Mouse (Mus musculus): ENCODE results near the gene Gli2. TPM values are rescaled to one million over a fixed set of nuclear protein-coding genes. Genes with fewer than 3 reads are reported as not detected.

The Gli2 gene
- polyA plus RNA-seq, 1 experiment from 2014 or later: 3.4 TPM

DNA sequence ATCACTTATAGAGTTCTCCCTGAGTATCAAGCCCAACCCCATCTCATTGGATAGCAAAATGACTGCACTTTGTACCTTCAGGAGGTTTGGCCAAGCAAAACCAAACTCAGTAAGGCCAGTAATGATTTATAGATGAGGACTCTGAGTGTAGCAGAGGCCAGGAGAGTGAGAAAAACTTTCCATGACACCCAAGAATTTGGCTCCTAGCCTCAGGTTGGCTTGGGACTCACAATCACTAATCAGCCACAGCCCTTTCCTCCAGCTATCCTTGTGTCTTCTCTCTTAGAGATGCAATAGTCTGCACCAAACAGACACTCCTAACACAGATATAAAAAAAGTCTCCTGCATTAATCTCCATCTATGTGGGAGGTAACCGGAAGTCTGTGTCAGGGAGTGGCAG lies 31.1 kb downstream of the Gli2 start:
- H3K4me1 ChIP-seq (replicated peaks; ENCODE audit: control insufficient read depth, insufficient read depth, low read length): peaks cover 7% of the 10 kb centered on the region; the same call in 1 of the 2 replicates
- ATAC-seq (replicated peaks; ENCODE audit: low FRiP score) (no peak), DNase-seq (ENCODE audit: low spot score) (no peak)
- no peak overlapping the region for H3K4me2 ChIP-seq
- WGBS: 64% methylated on average over 1 of the region's 1 CpGs
- no peaks in the 10 kb centered on the region for H3K27me3 ChIP-seq (replicated peaks; ENCODE audit: control insufficient read depth, insufficient read depth, low read length)
- no peaks in the 10 kb centered on the region for H3K9me3 ChIP-seq (ENCODE audit: control insufficient read depth, low read length)
- H3K9ac ChIP-seq (ENCODE audit: low read depth, low read length): no peak overlapping the region
- no peak overlapping the region for H3K4me3 ChIP-seq (ENCODE audit: low read depth, low read length)
- no peak overlapping the region for H3K27ac ChIP-seq (ENCODE audit: low read depth, low read length)
- no peaks in the 10 kb centered on the region for H3K36me3 ChIP-seq (ENCODE audit: control insufficient read depth, insufficient read depth, low read length)

DNA sequence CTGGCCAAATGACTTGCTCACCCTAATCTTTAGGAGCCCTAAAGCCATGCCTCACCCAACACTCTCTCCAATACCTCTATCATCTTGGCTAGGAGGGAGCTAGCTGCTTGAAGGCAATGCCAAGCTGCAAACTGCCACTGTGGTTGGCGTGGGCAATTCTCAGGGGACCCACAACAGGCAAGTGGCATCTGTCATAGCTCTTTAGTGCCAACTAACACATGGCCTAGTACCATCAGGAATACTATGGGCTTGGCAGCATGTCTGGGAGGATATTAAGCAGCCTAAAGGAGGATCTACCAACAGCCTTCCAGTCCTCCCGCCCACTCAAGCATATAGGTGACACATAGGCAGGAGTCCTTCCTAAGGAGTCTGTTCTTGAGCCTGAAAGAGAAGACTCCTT lies 33.3 kb downstream of the Gli2 start:
- ATAC-seq (replicated peaks; ENCODE audit: low FRiP score): no peak
- H3K27me3 ChIP-seq (replicated peaks; ENCODE audit: control insufficient read depth, insufficient read depth, low read length): no peaks in the 10 kb centered on the region
- H3K9ac ChIP-seq (ENCODE audit: low read depth, low read length): no peak overlapping the region
- DNase-seq (ENCODE audit: low spot score): no peak
- no peaks in the 10 kb centered on the region for H3K9me3 ChIP-seq (ENCODE audit: control insufficient read depth, low read length)
- H3K4me3 ChIP-seq (ENCODE audit: low read depth, low read length): no peak overlapping the region
- no peak overlapping the region for H3K27ac ChIP-seq (ENCODE audit: low read depth, low read length)
- no peaks in the 10 kb centered on the region for H3K36me3 ChIP-seq (ENCODE audit: control insufficient read depth, insufficient read depth, low read length)
- H3K4me2 ChIP-seq: no peak overlapping the region
- H3K4me1 ChIP-seq (replicated peaks; ENCODE audit: control insufficient read depth, insufficient read depth, low read length): no peaks in the 10 kb centered on the region
- WGBS: 70% methylated on average over 2 of the region's 2 CpGs

- H3K4me1 ChIP-seq (replicated peaks; ENCODE audit: control insufficient read depth, insufficient read depth, low read length): no peaks in the 10 kb centered on the region
- ATAC-seq (replicated peaks; ENCODE audit: low FRiP score): no peak
- no peaks in the 10 kb centered on the region for H3K36me3 ChIP-seq (ENCODE audit: control insufficient read depth, insufficient read depth, low read length)
- DNase-seq (ENCODE audit: low spot score): no peak
- H3K9ac ChIP-seq (ENCODE audit: low read depth, low read length): no peak overlapping the region
- no peaks in the 10 kb centered on the region for H3K27me3 ChIP-seq (replicated peaks; ENCODE audit: control insufficient read depth, insufficient read depth, low read length)
- no peak overlapping the region for H3K4me2 ChIP-seq
- H3K27ac ChIP-seq (ENCODE audit: low read depth, low read length): no peak overlapping the region
- H3K9me3 ChIP-seq (ENCODE audit: control insufficient read depth, low read length): no peaks in the 10 kb centered on the region
- no peak overlapping the region for H3K4me3 ChIP-seq (ENCODE audit: low read depth, low read length)
These were observed 34.4 kb downstream of the Gli2 start for GRCm38 (mm10) chr1:119019056-119019455.

DNA sequence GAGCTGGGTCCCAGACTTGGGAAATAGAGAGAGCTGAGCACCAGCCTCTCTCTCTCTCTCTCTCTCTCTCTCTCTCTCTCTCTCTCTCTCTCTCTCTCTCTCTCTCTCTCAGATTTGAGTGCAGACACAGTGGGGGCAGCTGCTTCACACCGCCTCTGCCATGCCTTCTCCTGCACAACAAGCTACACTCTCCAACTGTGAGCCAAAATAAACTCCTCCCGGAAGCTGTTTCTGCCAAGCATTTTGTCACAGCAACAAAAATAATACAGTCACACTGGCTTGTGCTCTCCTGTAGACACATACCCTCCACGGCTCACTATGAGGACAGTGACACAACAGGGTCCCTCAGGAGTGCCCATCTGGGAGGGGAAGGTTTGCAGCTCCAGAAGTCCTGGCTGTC lies 36.6 kb downstream of the Gli2 start:
- Histone ChIP-seq H3K9me3 (ENCODE audit: control insufficient read depth, low read length) (no peaks in the 10 kb centered on the region), H3K9ac (ENCODE audit: low read depth, low read length) (no peak overlapping the region), H3K4me3 (ENCODE audit: low read depth, low read length) (no peak overlapping the region), H3K27ac (ENCODE audit: low read depth, low read length) (no peak overlapping the region), H3K36me3 (ENCODE audit: control insufficient read depth, insufficient read depth, low read length) (no peaks in the 10 kb centered on the region), H3K4me1 (replicated peaks; ENCODE audit: control insufficient read depth, insufficient read depth, low read length) (no peaks in the 10 kb centered on the region), H3K27me3 (replicated peaks; ENCODE audit: control insufficient read depth, insufficient read depth, low read length) (no peaks in the 10 kb centered on the region), H3K4me2 (no peak overlapping the region)
- DNase-seq (ENCODE audit: low spot score) (no peak), ATAC-seq (replicated peaks; ENCODE audit: low FRiP score) (no peak)
- WGBS: 84% methylated on average over 3 of the region's 3 CpGs

DNA sequence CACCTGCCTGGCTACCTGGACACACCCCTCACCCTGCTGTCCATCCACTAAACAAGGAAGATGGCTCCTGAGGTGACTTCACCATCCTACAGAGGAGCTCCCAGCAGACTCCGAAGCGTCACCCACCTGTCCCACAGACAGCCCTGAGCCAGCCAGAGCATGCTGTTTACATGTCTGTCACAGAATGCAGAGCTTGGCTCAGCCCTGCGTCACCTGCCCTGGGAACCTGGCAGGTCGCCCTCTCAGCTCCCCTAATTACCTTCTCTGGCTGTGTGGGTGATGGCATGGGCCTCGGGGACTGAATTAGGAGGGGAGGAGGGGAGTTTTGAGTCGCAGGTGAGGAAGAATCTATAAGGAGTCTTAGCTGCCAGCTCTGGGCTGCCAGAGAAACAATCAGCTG lies 38.3 kb downstream of the Gli2 start:
- DNase-seq (ENCODE audit: low spot score) (no peak), ATAC-seq (replicated peaks; ENCODE audit: low FRiP score) (no peak)
- WGBS: 69% methylated on average over 6 of the region's 6 CpGs
- H3K9me3 ChIP-seq (ENCODE audit: control insufficient read depth, low read length): no peaks in the 10 kb centered on the region
- no peak overlapping the region for H3K4me3 ChIP-seq (ENCODE audit: low read depth, low read length)
- H3K36me3 ChIP-seq (ENCODE audit: control insufficient read depth, insufficient read depth, low read length): no peaks in the 10 kb centered on the region
- H3K9ac ChIP-seq (ENCODE audit: low read depth, low read length): no peak overlapping the region
- no peaks in the 10 kb centered on the region for H3K27me3 ChIP-seq (replicated peaks; ENCODE audit: control insufficient read depth, insufficient read depth, low read length)
- H3K4me2 ChIP-seq: no peak overlapping the region
- no peak overlapping the region for H3K27ac ChIP-seq (ENCODE audit: low read depth, low read length)
- no peaks in the 10 kb centered on the region for H3K4me1 ChIP-seq (replicated peaks; ENCODE audit: control insufficient read depth, insufficient read depth, low read length)

- ATAC-seq (replicated peaks; ENCODE audit: low FRiP score) (no peak), DNase-seq (ENCODE audit: low spot score) (no peak)
- Histone ChIP-seq H3K4me1 (replicated peaks; ENCODE audit: control insufficient read depth, insufficient read depth, low read length) (no peaks in the 10 kb centered on the region), H3K9me3 (ENCODE audit: control insufficient read depth, low read length) (no peaks in the 10 kb centered on the region), H3K27ac (ENCODE audit: low read depth, low read length) (no peak overlapping the region), H3K4me2 (no peak overlapping the region), H3K9ac (ENCODE audit: low read depth, low read length) (no peak overlapping the region), H3K27me3 (replicated peaks; ENCODE audit: control insufficient read depth, insufficient read depth, low read length) (no peaks in the 10 kb centered on the region), H3K4me3 (ENCODE audit: low read depth, low read length) (no peak overlapping the region), H3K36me3 (ENCODE audit: control insufficient read depth, insufficient read depth, low read length) (no peaks in the 10 kb centered on the region)
These were observed 44.5 kb downstream of the Gli2 start for GRCm38 (mm10) chr1:119008949-119009348.

GRCm38 (mm10) chr1:119003852-119004398 lies 49.5 kb downstream of the Gli2 start:
- Histone ChIP-seq H3K9me3 (ENCODE audit: control insufficient read depth, low read length) (no peaks in the 10 kb centered on the region), H3K27ac (ENCODE audit: low read depth, low read length) (no peak overlapping the region), H3K27me3 (replicated peaks; ENCODE audit: control insufficient read depth, insufficient read depth, low read length) (no peaks in the 10 kb centered on the region), H3K4me1 (replicated peaks; ENCODE audit: control insufficient read depth, insufficient read depth, low read length) (no peaks in the 10 kb centered on the region), H3K36me3 (ENCODE audit: control insufficient read depth, insufficient read depth, low read length) (no peaks in the 10 kb centered on the region), H3K4me2 (no peak overlapping the region), H3K9ac (ENCODE audit: low read depth, low read length) (no peak overlapping the region), H3K4me3 (ENCODE audit: low read depth, low read length) (no peak overlapping the region)
- 12% methylated on average over 1 of the region's 1 CpGs for WGBS
- ATAC-seq (replicated peaks; ENCODE audit: low FRiP score) (no peak), DNase-seq (ENCODE audit: low spot score) (no peak)

GRCm38 (mm10) chr1:119001454-119002034 lies 51.9 kb downstream of the Gli2 start:
- DNase-seq (ENCODE audit: low spot score): no peak

GRCm38 (mm10) chr1:118994482-118995105 lies 58.8 kb downstream of the Gli2 start:
- Histone ChIP-seq H3K4me2 (no peak overlapping the region), H3K9ac (ENCODE audit: low read depth, low read length) (no peak overlapping the region), H3K4me3 (ENCODE audit: low read depth, low read length) (no peak overlapping the region), H3K4me1 (replicated peaks; ENCODE audit: control insufficient read depth, insufficient read depth, low read length) (no peaks in the 10 kb centered on the region), H3K36me3 (ENCODE audit: control insufficient read depth, insufficient read depth, low read length) (no peaks in the 10 kb centered on the region), H3K9me3 (ENCODE audit: control insufficient read depth, low read length) (no peaks in the 10 kb centered on the region), H3K27me3 (replicated peaks; ENCODE audit: control insufficient read depth, insufficient read depth, low read length) (no peaks in the 10 kb centered on the region), H3K27ac (ENCODE audit: low read depth, low read length) (no peak overlapping the region)
- DNase-seq (ENCODE audit: low spot score) (no peak), ATAC-seq (replicated peaks; ENCODE audit: low FRiP score) (no peak)
- 87% methylated on average over 8 of the region's 8 CpGs for WGBS

More at GRCm38 (mm10) chr1:119001454-119002034, 51.9 kb downstream of the Gli2 start:
- 69% methylated on average over 12 of the region's 12 CpGs for WGBS
- no peaks in the 10 kb centered on the region for H3K36me3 ChIP-seq (ENCODE audit: control insufficient read depth, insufficient read depth, low read length)
- no peak overlapping the region for H3K4me2 ChIP-seq
- no peak overlapping the region for H3K9ac ChIP-seq (ENCODE audit: low read depth, low read length)
- H3K4me3 ChIP-seq (ENCODE audit: low read depth, low read length): no peak overlapping the region
- no peaks in the 10 kb centered on the region for H3K4me1 ChIP-seq (replicated peaks; ENCODE audit: control insufficient read depth, insufficient read depth, low read length)
- H3K27me3 ChIP-seq (replicated peaks; ENCODE audit: control insufficient read depth, insufficient read depth, low read length): no peaks in the 10 kb centered on the region
- H3K9me3 ChIP-seq (ENCODE audit: control insufficient read depth, low read length): no peaks in the 10 kb centered on the region
- no peak overlapping the region for H3K27ac ChIP-seq (ENCODE audit: low read depth, low read length)
- ATAC-seq (replicated peaks; ENCODE audit: low FRiP score): no peak
